Mouse (Mus musculus) intestine, embryonic 14.5 days (tissue): ENCODE results near the gene Chtop. TPM values are rescaled to one million over a fixed set of nuclear protein-coding genes. Genes with fewer than 3 reads are reported as not detected.
A peak's percentile ranks its signal among the peaks of the same experiment; 100 is the strongest.

Experiments
- ATAC-seq: fragments of 200-750 bp; cut with Nextera tagmentation; replicated peaks from 2 replicates; pipeline ENCODE4 v1.8.0; 2017; ENCODE audit warnings: low read depth, moderate number of reproducible peaks, moderate TSS enrichment, moderate library complexity; ENCODE audit not compliant: low FRiP score, low TSS enrichment
- DNase-seq: peaks from one replicate; pipeline ENCODE4 v3.0.0-alpha.2; 2018; ENCODE audit warnings: low spot score
- H3K27ac ChIP-seq: fragments of 300-500 bp; sonication (generic); 2 replicates; pipeline ENCODE4 v1.5.1; 2014; ENCODE audit warnings: low read depth, mild to moderate bottlenecking, control low read depth
- H3K27me3 ChIP-seq: fragments of 300-500 bp; sonication (generic); replicated peaks from 2 replicates; pipeline ENCODE4 v1.6.1; 2014; ENCODE audit warnings: low read length, control low read depth; ENCODE audit not compliant: control insufficient read depth, insufficient read depth
- H3K36me3 ChIP-seq: fragments of 300-500 bp; sonication (generic); 2 replicates; pipeline ENCODE4 v1.6.1; 2014; ENCODE audit warnings: low read length, control low read depth; ENCODE audit not compliant: control insufficient read depth, insufficient read depth
- H3K4me1 ChIP-seq: fragments of 300-500 bp; sonication (generic); replicated peaks from 2 replicates; pipeline ENCODE4 v1.6.1; 2014; ENCODE audit warnings: low read length, control low read depth, mixed read lengths; ENCODE audit not compliant: control insufficient read depth, insufficient read depth
- H3K4me2 ChIP-seq: fragments of 300-500 bp; sonication (generic); 2 replicates; pipeline ENCODE4 v1.6.1; 2014; ENCODE audit warnings: low read length
- H3K4me3 ChIP-seq: fragments of 300-500 bp; sonication (generic); 2 replicates; pipeline ENCODE4 v1.5.1; 2014; ENCODE audit warnings: low read depth, low read length, control low read depth, mixed read lengths
- H3K9ac ChIP-seq: fragments of 300-500 bp; sonication (generic); 2 replicates; pipeline ENCODE4 v1.6.1; 2014; ENCODE audit warnings: mild to moderate bottlenecking, low read length
- H3K9me3 ChIP-seq: fragments of 300-500 bp; sonication (generic); 2 replicates; pipeline ENCODE4 v1.6.1; 2016; ENCODE audit warnings: low read length, control low read depth; ENCODE audit not compliant: control insufficient read depth
- WGBS: fragments of 180-500 bp; shearing (Covaris S2); extraction: QIAGEN DNeasy Blood & Tissue Kit; methylation state at CpG from one replicate; pipeline ENCODE4 v1.1.7; 2014; 5-methylcytosine and 5-hydroxymethylcytosine counted together
- polyA plus RNA-seq: library from polyadenylated mRNA; unstranded; fragments of >200 nt; fragmentation: Nextera tagmentation; extraction: Ambion mirVana; gene quantifications from 2 replicates; pipeline ENCODE4 v1.2.1, GENCODE M21; 2014

The Chtop gene
- polyA plus RNA-seq, 1 experiment from 2014 or later = 87.0 TPM

GRCm38 (mm10) chr3:90514691-90515090 lies 5.4 kb upstream of the Chtop start:
- Histone ChIP-seq H3K4me3 (peak overlapping the region; percentile 37), H3K4me2 (peak overlapping the region; percentile 92), H3K9ac (peak overlapping the region; percentile 46), H3K9me3 (no peaks in the 10 kb centered on the region), H3K4me1 (peaks cover 7% of the 10 kb centered on the region; the same call in 1 of the 2 replicates), H3K27me3 (no peaks in the 10 kb centered on the region), H3K36me3 (0 out of 2 replicates have a peak, but pooled peaks cover 2% of the 10 kb centered on the region), H3K27ac (no peak overlapping the region)
- ATAC-seq = peak; percentile 73
- WGBS = 1% methylated on average over 10 of the region's 10 CpGs
- peak; percentile 76 for DNase-seq

GRCm38 (mm10) chr3:90513796-90514590 lies 4.7 kb upstream of the Chtop start, which contains the start of the genes S100a1 and S100a13:
Gene S100a1 (minus strand): TSS chr3:90514392.
Gene S100a13 (plus strand): TSS chr3:90514435.
- Histone ChIP-seq H3K27me3 (no peaks in the 10 kb centered on the region), H3K4me3 (peak within 1 kb of the TSS; percentile 37), H3K4me2 (peak within 1 kb of the TSS; percentile 92), H3K9ac (peak within 1 kb of the TSS; percentile 46), H3K36me3 (0 out of 2 replicates have a peak, but pooled peaks cover 2% of the 10 kb centered on the region), H3K4me1 (peaks cover 7% of the 10 kb centered on the region; the same call in 1 of the 2 replicates), H3K9me3 (no peaks in the 10 kb centered on the region), H3K27ac (no peak within 1 kb of the TSS)
- whole genome bisulfite sequencing = 3% methylated on average over 25 of the region's 25 CpGs
- DNase-seq = peak; percentile 74
- peak; percentile 58 for ATAC-seq

- Histone ChIP-seq H3K27me3 (no peaks in the 10 kb centered on the region), H3K4me3 (no peak overlapping the region), H3K4me1 (peaks cover 9% of the 10 kb centered on the region; the same call in 1 of the 2 replicates), H3K9ac (no peak overlapping the region), H3K4me2 (peak overlapping the region; percentile 92; the same call in 1 of the 2 replicates), H3K27ac (no peak overlapping the region), H3K36me3 (0 out of 2 replicates have a peak, but pooled peaks cover 2% of the 10 kb centered on the region), H3K9me3 (no peaks in the 10 kb centered on the region)
- no peak for DNase-seq
- WGBS = 73% methylated on average over 9 of the region's 9 CpGs
- no peak for ATAC-seq
Observed at GRCm38 (mm10) chr3:90512948-90513642, 3.8 kb upstream of the Chtop start.

DNA sequence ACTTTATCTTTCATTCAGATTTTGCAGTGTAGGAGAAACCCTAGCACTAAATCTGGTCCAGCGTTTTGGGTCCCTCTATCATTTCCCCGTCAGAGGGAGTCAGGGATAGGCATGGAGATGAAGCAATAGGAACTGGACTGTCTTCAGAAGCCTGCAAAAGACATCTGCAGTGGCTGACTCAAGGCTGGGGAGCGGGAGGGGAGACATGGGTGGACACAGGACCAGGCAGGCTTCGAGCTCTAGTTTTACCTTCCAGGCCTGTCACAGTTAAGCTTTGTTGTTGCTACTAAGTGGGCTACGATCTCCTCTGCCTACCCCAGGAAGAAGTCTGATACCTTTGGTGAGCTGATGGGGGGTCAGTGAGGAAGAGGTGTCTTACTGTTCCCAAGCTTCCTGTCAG lies 3.0 kb upstream of the Chtop start:
- H3K9me3 ChIP-seq = no peaks in the 10 kb centered on the region
- 81% methylated on average over 5 of the region's 5 CpGs for WGBS

GRCm38 (mm10) chr3:90509747-90510123 lies 437 bp upstream of the Chtop start:
- Histone ChIP-seq H3K9ac (no peak overlapping the region), H3K27me3 (no peaks in the 10 kb centered on the region), H3K36me3 (peaks cover 32% of the 10 kb centered on the region), H3K4me3 (peak overlapping the region; percentile 96), H3K27ac (0 out of 2 replicates have a peak overlapping the region, but pooled peaks have one; percentile 29), H3K4me2 (peak overlapping the region; percentile 51), H3K9me3 (no peaks in the 10 kb centered on the region), H3K4me1 (peaks cover 12% of the 10 kb centered on the region)
- 31% methylated on average over 2 of the region's 2 CpGs for WGBS
- ATAC-seq = no peak
- DNase-seq = no peak

More for the DNA sequence above, 3.0 kb upstream of the Chtop start:
- H3K4me1 ChIP-seq = peaks cover 17% of the 10 kb centered on the region
- H3K27ac ChIP-seq = no peak overlapping the region
- no peaks in the 10 kb centered on the region for H3K27me3 ChIP-seq
- DNase-seq (no peak), ATAC-seq (no peak)
- no peak overlapping the region for H3K4me2 ChIP-seq
- H3K4me3 ChIP-seq = no peak overlapping the region
- H3K9ac ChIP-seq = no peak overlapping the region
- H3K36me3 ChIP-seq = peaks cover 7% of the 10 kb centered on the region

DNA sequence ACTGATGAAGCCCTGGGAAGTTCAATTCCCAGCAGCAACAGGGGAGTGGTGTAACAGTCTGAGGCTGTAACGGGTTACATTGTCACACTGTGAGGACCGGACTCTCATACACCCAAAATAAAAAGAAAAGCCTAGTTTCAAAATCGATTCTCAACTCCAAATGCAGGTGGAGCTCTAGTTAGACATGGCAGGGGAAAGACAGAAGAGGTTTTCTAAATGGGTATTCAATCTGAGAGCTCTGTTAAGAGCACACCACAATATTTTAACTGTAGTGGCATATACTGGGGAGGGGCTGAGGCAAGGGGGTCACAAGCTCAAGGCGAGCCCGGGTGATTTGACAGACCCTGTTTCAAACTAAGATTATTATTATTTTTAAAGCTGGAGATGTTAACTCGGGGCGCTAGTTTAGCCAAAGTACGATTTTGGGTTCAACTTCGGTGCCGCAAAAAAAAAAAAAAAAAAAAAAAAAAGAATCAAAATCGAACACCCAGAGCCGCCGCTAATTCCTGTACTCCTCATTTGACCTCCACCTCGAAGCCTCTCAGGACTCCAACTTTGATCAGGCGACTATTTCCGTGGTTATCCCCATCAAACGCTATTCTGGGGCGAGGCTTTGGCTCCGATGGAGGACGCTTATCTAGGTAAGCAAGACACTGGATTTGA lies 880 bp downstream of the Chtop start:
- Histone ChIP-seq H3K9me3 (no peaks in the 10 kb centered on the region), H3K4me3 (peak overlapping the region; percentile 96), H3K4me2 (peak overlapping the region; percentile 60), H3K4me1 (peaks cover 12% of the 10 kb centered on the region), H3K36me3 (peaks cover 45% of the 10 kb centered on the region), H3K27ac (peak overlapping the region; percentile 95; the same call in 1 of the 2 replicates), H3K9ac (peak overlapping the region; percentile 98), H3K27me3 (no peaks in the 10 kb centered on the region)
- DNase-seq (no peak), ATAC-seq (no peak; the same call in 1 of the 2 replicates)
- 4% methylated on average over 20 of the region's 20 CpGs for WGBS

DNA sequence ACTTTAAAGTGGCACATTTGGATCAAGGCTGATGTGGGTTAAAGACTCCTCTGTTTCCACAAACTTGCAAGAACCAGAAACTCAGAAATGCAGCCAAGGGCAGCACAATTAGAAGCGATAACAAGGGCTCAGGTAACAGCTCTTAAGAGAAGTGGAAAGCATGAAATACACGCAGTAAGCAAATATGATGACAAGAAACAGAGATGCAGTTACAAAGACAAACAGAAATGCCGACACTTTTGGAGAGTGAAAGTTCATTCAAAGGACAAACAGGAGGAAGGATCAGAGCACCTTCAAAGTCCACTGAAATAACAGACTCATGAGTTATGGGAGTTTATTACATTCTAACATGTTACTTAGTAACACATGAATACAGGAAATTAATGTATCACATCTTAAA lies 2.9 kb downstream of the Chtop start:
- Histone ChIP-seq H3K9ac (no peak overlapping the region), H3K4me2 (no peak overlapping the region), H3K4me1 (peaks cover 12% of the 10 kb centered on the region), H3K27me3 (no peaks in the 10 kb centered on the region), H3K9me3 (no peaks in the 10 kb centered on the region), H3K36me3 (peaks cover 66% of the 10 kb centered on the region), H3K27ac (no peak overlapping the region), H3K4me3 (no peak overlapping the region)
- ATAC-seq (no peak), DNase-seq (no peak)
- WGBS = 69% methylated on average over 3 of the region's 3 CpGs

DNA sequence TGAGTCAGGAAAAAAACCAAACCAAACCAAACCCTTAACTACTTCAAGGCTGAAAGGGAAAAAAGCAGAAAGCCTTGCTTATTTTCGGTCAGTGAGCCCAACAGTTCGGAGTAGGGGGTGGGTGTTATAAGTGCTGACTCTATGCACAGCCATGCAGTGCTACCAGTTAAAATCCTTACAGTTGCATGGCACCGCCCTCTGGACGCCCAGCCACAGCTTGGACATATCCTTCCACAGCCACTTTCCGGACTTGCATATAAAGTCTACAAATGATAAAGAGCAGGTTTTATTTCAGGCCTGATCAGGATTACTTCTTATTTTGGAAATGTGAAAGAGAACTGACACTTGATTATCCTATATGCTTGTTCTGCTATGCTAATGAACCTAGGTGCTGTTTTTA lies 4.1 kb downstream of the Chtop start:
- WGBS = 90% methylated on average over 5 of the region's 5 CpGs
- Histone ChIP-seq H3K4me1 (peaks cover 12% of the 10 kb centered on the region), H3K4me2 (no peak overlapping the region), H3K9ac (no peak overlapping the region), H3K27ac (no peak overlapping the region), H3K9me3 (no peaks in the 10 kb centered on the region), H3K36me3 (peaks cover 75% of the 10 kb centered on the region), H3K27me3 (no peaks in the 10 kb centered on the region), H3K4me3 (no peak overlapping the region)
- no peak for DNase-seq
- no peak for ATAC-seq
